Mouse (Mus musculus): ENCODE data around the gene Olfr3.

The Olfr3 gene

DNA sequence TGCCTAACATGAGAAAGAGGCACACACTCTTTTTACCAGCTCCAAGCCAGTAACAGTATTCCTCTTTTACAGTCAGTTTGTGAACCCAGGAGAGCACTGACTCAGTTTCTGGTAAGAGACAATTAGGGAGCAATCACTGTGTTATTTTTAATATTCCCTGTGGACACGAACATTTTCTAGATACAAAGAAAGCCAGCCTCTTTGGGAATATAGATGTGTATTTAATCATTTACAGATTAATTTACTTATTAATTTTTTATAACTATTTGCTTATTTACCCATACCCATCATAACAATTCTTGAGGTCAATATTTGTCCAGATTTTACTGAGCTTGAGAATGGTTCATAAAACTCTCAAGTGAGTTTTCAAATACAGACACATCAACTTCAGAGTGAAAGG is at the start of gene Olfr3:
Gene Olfr3 (minus strand): TSS at position 101 of the 400 bp plus-strand sequence.
- DNase-seq (ENCODE audit: low read depth), result no peak

DNA sequence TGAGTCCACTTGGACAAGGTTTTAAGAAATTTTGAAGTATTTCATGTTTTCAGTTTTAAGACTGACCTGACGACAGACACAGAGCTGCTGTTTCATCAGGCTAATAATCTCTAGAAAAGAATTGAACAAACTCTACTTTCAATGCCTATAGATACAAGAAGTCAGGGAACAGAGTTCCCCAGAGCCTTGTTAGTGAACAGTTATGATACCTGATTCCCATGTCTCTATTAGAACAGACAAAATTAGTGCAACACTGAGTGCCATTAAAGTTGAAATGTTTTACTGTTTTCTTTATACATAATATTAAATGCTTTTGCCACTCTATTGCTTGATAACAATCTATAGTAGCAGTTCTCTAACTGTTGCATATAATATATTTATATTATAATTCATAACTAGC is 45.7 kb upstream of the Olfr3 start, which contains the start of gene Olfr351:
Gene Olfr351 (minus strand): TSS at position 101 of the 400 bp plus-strand sequence.
- no peak for DNase-seq (ENCODE audit: low read depth)

DNA sequence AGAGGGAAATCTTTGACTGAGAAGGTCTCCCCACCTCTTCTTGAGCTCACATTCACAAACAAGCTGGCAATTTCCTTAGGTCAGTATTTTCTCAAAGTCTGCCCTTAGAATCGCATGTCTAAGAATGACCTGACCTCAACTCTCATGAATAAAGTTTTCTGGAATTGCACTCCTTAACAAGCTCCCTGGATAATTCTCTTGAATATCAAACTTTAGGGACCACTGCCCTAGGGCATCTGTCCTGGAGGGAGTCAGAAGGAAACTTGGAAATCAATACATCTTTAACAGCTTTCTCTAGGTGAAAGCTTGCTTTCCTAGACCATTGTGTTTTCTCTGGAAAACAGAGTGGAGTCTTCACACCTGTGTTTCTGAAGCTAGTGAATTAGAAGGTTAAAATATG is 29.2 kb upstream of the Olfr3 start, which contains the start of gene Olfr350:
Gene Olfr350 (plus strand): TSS at position 301 of the 400 bp plus-strand sequence.
- DNase-seq (ENCODE audit: low read depth), result no peak

DNA sequence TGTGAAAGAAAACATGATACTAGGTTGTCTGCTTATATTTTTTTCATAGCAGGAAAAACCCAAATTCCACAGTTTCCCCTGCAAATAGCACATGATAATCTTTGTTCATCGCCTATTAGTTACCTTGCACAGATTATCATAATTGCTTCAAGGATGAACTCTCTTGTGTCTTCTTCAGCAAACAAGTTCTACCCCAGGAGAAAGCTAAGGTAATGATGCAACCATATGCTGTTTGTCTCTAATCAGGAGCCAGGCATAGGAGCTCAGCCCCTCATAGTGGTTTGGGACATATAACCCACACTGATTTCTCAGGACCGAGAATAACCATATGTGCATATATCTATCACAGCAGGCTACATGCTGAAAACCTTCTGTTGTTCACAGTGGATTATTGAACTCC is 26.6 kb downstream of the Olfr3 start, which contains the start of gene Olfr50:
Gene Olfr50 (plus strand): TSS at position 301 of the 400 bp plus-strand sequence.
- no peak for DNase-seq (ENCODE audit: low read depth)

DNA sequence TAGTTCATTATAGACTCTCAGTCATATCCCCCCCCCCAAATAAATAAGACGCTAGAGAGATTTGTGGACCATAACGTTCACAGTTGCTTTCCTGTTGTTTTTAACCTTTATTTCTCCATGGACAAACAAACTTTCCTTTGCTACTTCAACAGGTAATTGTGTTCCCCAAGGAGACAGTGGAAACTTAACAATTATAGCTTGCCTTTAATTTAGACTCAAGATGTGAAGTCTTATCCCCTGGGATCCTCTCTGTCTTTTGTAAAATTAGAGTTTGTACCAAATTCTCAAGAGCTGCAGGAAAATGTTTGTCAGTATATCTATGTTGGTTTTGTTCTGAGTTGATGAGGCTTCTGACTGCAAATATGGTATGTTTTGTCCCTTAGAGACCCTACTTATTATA is 32.9 kb downstream of the Olfr3 start, which contains the start of gene Olfr348:
Gene Olfr348 (plus strand): TSS at position 301 of the 400 bp plus-strand sequence.
- DNase-seq (ENCODE audit: low read depth), result no peak

All from fibroblast of lung, adult 2 months (primary cell).